Mouse (Mus musculus): Measurements from ENCODE around the gene Tnk2. TPM values are rescaled to one million over a fixed set of nuclear protein-coding genes. Genes with fewer than 3 reads are reported as not detected.

Tnk2 gene
- 3.5 and 6.8 TPM in 2 replicates for polyA plus RNA-seq (2012; ENCODE audit: insufficient read depth, insufficient read length, missing spikeins)

GRCm38 (mm10) chr16:32643661-32644061 is at the start of gene Tnk2:
Gene Tnk2 (plus strand): TSS chr16:32643874.
- no peak; the same call in 1 of the 2 replicates for TF ChIP-seq POLR2A (IDR thresholded peaks at IDR 0.05; ENCODE audit: borderline replicate concordance, low read depth, low read length)
- TF ChIP-seq CTCF (IDR thresholded peaks at IDR 0.05; ENCODE audit: low read depth, low read length): no peak
- H3K4me1 ChIP-seq (ENCODE audit: control insufficient read depth, insufficient read depth, low read length): peaks cover 5% of the 10 kb centered on the region; the same call in 1 of the 2 replicates
- peak within 1 kb of the TSS; percentile 70 for H3K4me3 ChIP-seq (ENCODE audit: insufficient read depth, low read length)
- no peak within 1 kb of the TSS for H3K27ac ChIP-seq (ENCODE audit: insufficient read depth, low read depth, low read length)

GRCm38 (mm10) chr16:32593916-32594315 is 49.8 kb upstream of the Tnk2 start:
- TF ChIP-seq CTCF (IDR thresholded peaks at IDR 0.05; ENCODE audit: low read depth, low read length) (no peak), POLR2A (IDR thresholded peaks at IDR 0.05; ENCODE audit: borderline replicate concordance, low read depth, low read length) (no peak)
- Histone ChIP-seq H3K4me1 (ENCODE audit: control insufficient read depth, insufficient read depth, low read length) (peaks cover 36% of the 10 kb centered on the region), H3K4me3 (ENCODE audit: insufficient read depth, low read length) (no peak overlapping the region), H3K27ac (ENCODE audit: insufficient read depth, low read depth, low read length) (no peak overlapping the region; the same call in 1 of the 2 replicates)

GRCm38 (mm10) chr16:32594701-32595100 is 49.0 kb upstream of the Tnk2 start:
- TF ChIP-seq CTCF (IDR thresholded peaks at IDR 0.05; ENCODE audit: low read depth, low read length) (no peak), POLR2A (IDR thresholded peaks at IDR 0.05; ENCODE audit: borderline replicate concordance, low read depth, low read length) (no peak)
- Histone ChIP-seq H3K27ac (ENCODE audit: insufficient read depth, low read depth, low read length) (peak overlapping the region; percentile 49), H3K4me1 (ENCODE audit: control insufficient read depth, insufficient read depth, low read length) (peaks cover 41% of the 10 kb centered on the region), H3K4me3 (ENCODE audit: insufficient read depth, low read length) (no peak overlapping the region)

GRCm38 (mm10) chr16:32595142-32595855 is 48.4 kb upstream of the Tnk2 start:
- TF ChIP-seq POLR2A (IDR thresholded peaks at IDR 0.05; ENCODE audit: borderline replicate concordance, low read depth, low read length) (no peak), CTCF (IDR thresholded peaks at IDR 0.05; ENCODE audit: low read depth, low read length) (no peak)
- Histone ChIP-seq H3K4me3 (ENCODE audit: insufficient read depth, low read length) (no peak overlapping the region), H3K27ac (ENCODE audit: insufficient read depth, low read depth, low read length) (peak overlapping the region; percentile 70), H3K4me1 (ENCODE audit: control insufficient read depth, insufficient read depth, low read length) (peaks cover 47% of the 10 kb centered on the region)

GRCm38 (mm10) chr16:32597909-32598381 is 45.7 kb upstream of the Tnk2 start:
- TF ChIP-seq POLR2A (IDR thresholded peaks at IDR 0.05; ENCODE audit: borderline replicate concordance, low read depth, low read length) (no peak), CTCF (IDR thresholded peaks at IDR 0.05; ENCODE audit: low read depth, low read length) (no peak)
- Histone ChIP-seq H3K27ac (ENCODE audit: insufficient read depth, low read depth, low read length) (peak overlapping the region; percentile 63), H3K4me1 (ENCODE audit: control insufficient read depth, insufficient read depth, low read length) (peaks cover 51% of the 10 kb centered on the region), H3K4me3 (ENCODE audit: insufficient read depth, low read length) (no peak overlapping the region)

GRCm38 (mm10) chr16:32599151-32599550 is 44.5 kb upstream of the Tnk2 start:
- Histone ChIP-seq H3K4me1 (ENCODE audit: control insufficient read depth, insufficient read depth, low read length) (peaks cover 42% of the 10 kb centered on the region), H3K27ac (ENCODE audit: insufficient read depth, low read depth, low read length) (peak overlapping the region; percentile 78), H3K4me3 (ENCODE audit: insufficient read depth, low read length) (no peak overlapping the region)
- no peak for TF ChIP-seq CTCF (IDR thresholded peaks at IDR 0.05; ENCODE audit: low read depth, low read length)
- TF ChIP-seq POLR2A (IDR thresholded peaks at IDR 0.05; ENCODE audit: borderline replicate concordance, low read depth, low read length): no peak

GRCm38 (mm10) chr16:32602193-32602685 is 41.4 kb upstream of the Tnk2 start:
- no peak overlapping the region for H3K4me3 ChIP-seq (ENCODE audit: insufficient read depth, low read length)
- H3K27ac ChIP-seq (ENCODE audit: insufficient read depth, low read depth, low read length): no peak overlapping the region
- TF ChIP-seq POLR2A (IDR thresholded peaks at IDR 0.05; ENCODE audit: borderline replicate concordance, low read depth, low read length) (no peak), CTCF (IDR thresholded peaks at IDR 0.05; ENCODE audit: low read depth, low read length) (no peak)

GRCm38 (mm10) chr16:32607562-32608343 is 35.9 kb upstream of the Tnk2 start:
- H3K4me1 ChIP-seq (ENCODE audit: control insufficient read depth, insufficient read depth, low read length): peaks cover 15% of the 10 kb centered on the region
- no peak overlapping the region for H3K4me3 ChIP-seq (ENCODE audit: insufficient read depth, low read length)
- peak overlapping the region; percentile 79 for H3K27ac ChIP-seq (ENCODE audit: insufficient read depth, low read depth, low read length)
- TF ChIP-seq CTCF (IDR thresholded peaks at IDR 0.05; ENCODE audit: low read depth, low read length) (no peak), POLR2A (IDR thresholded peaks at IDR 0.05; ENCODE audit: borderline replicate concordance, low read depth, low read length) (no peak)

More at GRCm38 (mm10) chr16:32602193-32602685, 41.4 kb upstream of the Tnk2 start:
- H3K4me1 ChIP-seq (ENCODE audit: control insufficient read depth, insufficient read depth, low read length): peaks cover 28% of the 10 kb centered on the region

GRCm38 (mm10) chr16:32608344-32608711 is 35.3 kb upstream of the Tnk2 start:
- peak overlapping the region; percentile 88 for H3K4me3 ChIP-seq (ENCODE audit: insufficient read depth, low read length)
- peak overlapping the region; percentile 79 for H3K27ac ChIP-seq (ENCODE audit: insufficient read depth, low read depth, low read length)
- peaks cover 19% of the 10 kb centered on the region for H3K4me1 ChIP-seq (ENCODE audit: control insufficient read depth, insufficient read depth, low read length)
- TF ChIP-seq POLR2A (IDR thresholded peaks at IDR 0.05; ENCODE audit: borderline replicate concordance, low read depth, low read length) (no peak), CTCF (IDR thresholded peaks at IDR 0.05; ENCODE audit: low read depth, low read length) (no peak)
